Mouse (Mus musculus) frontal cortex, postnatal 10 days (tissue): ENCODE data around the gene Wdr59.
"Not testable (repeated sequence)": the region's sequence is repeated elsewhere in the genome, so short reads cannot be mapped to it uniquely, and the experiment has no call there.

Source experiments
- DNase-seq, 2 experiments: peaks; one replicate each; pipeline ENCODE4 v3.0.0; 2022; ENCODE audit warnings: low spot score in 2 of 2, mixed read lengths in 1 of 2

Wdr59 gene

DNA sequence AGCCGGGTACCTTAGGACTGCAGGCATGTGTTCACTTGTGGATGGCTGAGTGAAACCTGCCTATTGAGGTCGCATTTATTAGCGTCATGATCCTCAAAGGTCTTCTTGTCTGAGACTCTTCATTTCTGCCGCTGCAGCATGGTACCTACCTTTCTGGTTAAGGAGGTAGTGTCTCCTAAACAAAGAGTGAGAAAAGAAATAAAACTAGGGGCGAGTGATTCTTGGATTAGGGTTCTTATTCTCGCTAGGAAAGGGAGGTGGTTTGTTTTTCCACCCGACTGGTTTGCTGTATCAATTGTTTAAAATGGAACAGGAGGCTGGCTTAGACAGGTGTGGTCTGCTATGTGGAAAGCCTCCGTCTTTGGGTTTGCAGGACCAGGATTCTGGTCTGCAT, 15.9 kb upstream of the Wdr59 start:
- no peak for DNase-seq

DNA sequence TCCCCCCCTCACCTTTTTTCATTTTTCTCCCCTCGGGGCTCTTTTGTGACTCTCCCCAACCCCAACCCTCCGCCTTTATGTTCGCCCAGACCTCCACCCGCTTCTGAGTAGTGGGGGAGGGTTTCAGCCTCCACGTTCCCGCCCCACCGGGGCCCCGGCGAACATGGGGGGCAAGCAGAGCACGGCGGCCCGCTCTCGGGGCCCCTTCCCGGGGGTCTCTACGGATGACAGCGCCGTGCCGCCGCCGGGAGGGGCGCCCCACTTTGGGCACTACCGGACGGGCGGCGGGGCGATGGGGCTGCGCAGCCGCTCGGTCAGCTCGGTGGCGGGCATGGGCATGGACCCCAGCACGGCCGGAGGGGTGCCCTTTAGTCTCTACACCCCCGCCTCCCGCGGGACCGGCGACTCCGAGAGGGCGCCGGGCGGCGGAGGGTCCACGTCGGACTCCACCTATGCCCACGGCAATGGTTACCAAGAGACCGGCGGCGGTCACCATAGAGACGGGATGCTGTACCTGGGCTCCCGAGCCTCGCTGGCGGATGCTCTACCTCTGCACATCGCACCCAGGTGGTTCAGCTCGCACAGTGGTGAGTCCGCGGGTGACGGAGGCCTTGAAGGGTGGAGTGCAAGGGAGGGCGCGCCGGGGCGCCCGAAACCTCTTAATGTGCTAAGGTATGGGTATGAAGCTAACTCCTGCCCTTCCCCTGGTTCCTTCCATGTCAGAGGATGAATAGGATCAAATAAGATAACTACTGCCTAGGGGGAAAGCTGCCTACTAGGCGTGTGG, 15.3 kb upstream of the Wdr59 start:
- DNase-seq: peak; percentile 44 to 52

DNA sequence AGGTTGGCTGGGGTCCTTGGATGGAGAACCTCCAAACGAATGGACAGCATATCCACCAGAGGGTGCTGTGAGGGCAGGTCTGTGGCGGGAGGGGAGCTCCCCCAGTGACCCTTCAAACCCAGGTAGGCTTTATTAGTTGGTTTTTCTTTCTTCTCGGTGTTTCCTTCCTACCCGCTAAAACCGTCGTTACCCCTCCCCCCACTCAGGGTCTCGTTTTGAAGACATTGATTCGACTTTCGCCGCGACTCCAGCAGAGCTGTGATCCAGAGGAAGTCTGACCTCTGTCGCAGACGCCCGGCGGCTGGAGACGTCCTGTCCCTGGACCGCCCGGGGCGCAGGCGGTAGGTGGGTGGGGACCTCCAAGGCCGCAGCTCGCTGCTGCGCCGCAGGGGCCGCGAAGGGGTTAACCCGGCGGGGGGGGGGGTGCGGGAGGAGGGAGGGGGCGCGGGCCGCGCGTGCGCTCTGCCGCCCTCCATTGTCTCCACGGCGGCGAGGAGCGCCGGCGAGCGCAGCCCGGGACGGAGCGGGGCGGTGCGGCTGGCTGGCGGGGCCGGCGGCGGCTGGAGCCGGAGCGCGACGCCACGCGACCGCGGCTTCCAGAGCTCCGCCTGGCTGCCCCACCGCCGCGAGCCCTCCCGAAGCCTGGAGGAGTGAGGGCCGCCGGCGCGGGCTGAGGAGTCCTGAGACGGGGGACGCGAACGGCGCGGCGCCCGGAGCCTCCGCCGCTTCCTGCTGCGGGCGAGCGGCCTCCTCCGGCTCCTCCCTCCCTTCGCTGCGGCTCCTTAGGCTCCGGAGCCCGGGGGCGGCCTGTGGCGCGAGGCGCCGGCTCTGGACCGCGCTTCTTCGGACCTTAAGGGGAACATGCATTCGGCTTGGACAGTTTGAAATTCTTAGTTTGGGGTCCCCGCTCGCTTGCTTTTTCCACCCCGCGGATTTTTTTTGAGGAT, 14.4 kb upstream of the Wdr59 start, which contains the start of gene Znrf1:
TSS of gene Znrf1 (plus strand) at position 67 of the 947 bp plus-strand sequence.
- peak; percentile 70 to 72 for DNase-seq

DNA sequence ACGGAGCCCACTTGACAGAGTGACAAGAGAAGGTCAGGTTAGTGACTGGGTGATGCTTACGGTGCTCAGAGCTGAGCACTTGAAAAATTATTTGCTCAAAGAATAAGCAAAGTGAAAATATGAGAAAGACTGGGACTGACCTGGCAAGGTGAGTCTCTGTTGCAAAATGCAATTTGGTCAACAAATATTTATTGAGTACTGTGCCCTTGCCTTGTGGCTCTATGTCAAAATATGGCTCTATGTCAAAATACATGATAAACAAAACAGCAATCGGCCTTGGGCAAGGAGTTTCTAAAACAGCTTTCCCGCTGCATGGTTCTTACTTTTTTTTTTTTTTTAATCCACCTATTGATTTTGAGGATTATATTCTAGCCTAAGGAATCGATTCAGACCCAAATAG, 13.6 kb upstream of the Wdr59 start:
- DNase-seq: no peak

DNA sequence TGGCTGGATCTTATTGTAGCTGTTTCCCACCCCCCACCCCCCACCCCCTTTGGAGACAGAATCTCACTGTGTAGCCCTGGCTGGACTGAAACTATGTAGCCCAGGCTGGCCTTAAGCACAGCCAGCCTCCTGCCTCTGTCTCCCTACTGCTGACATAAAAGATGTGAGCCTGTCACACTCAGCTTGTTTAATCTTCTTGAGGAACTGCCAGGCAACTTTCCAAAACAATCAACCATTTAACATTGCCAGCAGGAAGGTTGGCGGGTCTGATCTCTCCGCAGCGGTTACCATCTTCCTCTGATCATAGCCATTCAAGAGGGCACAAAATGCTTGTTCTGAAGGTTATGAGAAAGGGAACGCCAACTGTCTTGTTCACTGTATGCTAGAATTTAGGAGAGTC, 11.6 kb upstream of the Wdr59 start:
- DNase-seq: no peak

DNA sequence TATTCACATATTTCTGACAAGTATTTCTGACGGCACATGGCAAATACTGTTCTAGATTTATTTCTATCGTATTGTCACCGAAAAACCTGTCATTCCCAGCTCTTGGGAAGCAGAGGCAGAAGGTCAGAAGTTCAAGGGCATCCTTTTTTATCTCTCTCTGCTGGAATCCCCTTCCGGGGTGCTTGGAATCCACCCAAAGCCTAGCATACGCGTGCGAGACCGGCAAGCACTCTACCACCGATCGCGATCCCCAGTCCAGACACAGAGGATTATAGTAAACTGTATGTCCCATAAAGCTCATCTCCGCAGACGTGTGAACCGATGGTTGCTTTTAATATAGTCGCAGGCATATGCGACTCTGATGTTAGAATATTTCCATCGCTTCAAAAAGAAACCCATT, 9.7 kb upstream of the Wdr59 start:
- DNase-seq: no peak

DNA sequence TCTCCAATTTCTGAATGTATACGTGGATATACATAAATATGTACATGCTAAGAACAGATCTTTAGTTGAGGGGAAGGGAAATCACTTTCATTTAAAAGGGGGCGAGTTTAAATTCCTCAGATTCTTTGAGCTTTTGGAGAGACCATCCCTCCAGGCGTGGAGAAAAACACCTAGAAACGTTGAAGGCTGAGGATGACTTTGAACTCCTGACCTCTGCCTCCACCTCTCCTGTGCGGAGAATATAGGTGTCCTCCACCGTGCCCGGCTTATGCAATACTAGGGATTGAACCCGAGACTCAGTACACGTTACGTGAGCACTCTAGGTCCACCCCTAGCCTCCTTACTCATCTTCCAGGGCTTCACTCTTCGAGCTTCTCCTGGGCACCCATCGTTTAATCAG, 9.3 kb upstream of the Wdr59 start:
- DNase-seq: no peak

DNA sequence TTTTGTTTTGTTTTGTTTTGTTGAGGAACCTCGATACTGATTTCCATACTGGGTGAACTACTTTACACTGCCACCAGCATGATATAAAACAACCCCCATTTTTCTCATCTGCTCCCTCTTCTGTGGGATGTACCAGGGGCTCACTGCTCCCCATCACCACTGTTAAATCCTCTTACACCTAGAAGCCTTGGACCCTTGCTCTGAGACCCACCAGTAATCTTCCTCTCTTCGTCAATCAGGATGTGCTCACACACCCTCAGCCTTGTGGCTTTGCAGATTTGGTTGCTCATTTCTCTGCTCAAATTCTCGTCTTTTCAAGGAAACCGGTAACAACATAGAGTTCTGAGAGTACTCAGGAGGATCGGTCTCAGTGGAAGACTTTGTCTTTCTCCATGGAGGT, 6.2 kb upstream of the Wdr59 start:
- no peak for DNase-seq

DNA sequence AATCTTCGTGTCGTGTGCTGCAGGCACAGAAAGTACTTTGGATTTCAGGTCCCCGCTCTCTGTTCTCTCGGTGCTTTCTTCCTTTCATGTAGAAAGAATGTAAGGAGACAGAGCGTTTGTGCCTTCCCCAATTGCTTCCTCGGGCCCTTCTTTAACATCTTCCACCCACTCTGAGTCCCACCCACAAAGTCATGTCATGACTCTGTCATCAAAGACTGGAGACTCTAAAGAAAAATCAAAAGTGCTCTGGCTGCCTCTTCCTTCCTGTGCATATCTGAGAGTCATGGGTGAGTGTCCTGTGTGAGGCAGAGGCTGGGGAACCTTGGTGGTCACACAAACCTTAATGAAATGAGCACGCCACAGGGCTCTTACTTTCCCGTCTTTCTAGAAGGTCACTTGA, 5.3 kb upstream of the Wdr59 start:
- no peak for DNase-seq

DNA sequence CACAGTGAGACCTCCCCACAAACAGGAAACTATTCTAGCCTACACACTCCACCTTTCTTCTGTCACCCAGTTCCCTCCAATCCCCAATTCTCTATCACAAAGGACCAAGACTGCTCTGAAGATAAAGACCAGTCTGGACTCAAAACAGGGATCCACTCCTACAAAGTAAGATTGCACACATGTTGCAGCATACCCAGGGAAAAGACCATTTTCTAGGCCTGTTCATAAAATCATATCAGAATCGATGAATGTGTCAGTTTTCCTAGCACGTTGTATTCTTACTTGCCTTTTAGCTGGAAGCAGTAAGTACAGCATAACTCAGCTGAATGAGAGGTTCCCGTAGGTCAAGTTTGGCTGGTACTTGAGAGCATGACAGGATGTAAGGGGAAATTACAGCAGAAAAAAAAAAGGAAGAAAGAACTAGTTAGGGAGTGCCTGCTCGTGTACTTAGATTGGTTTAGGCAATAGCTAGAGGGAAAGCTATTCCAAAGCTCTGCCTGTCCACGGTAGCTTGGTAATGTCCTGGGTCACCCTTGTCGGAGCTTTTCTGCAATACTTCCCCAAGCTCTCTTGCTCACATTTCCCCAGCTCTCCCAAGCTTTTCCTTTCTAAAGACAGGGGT, 4.6 kb upstream of the Wdr59 start:
- no peak for DNase-seq

DNA sequence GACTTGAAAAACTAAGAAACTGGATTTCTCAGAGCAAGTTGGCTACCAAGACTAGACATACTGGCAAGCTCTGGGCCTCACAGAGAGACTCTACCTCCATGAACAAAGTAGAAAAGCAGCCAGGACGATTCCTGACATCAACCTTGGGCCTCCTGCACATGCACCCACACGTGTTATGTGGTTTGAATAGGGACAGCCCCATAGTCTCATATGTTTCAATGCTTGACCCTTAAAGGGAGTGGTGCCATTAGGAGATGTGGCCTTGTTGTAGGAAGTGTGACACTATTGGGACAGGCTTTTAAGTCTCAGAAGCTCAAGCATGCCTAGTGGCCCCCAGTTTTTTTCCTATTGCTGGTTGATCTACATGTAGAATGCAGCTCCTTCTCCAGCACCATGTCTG, 4.4 kb downstream of the Wdr59 start:
- no peak for DNase-seq

DNA sequence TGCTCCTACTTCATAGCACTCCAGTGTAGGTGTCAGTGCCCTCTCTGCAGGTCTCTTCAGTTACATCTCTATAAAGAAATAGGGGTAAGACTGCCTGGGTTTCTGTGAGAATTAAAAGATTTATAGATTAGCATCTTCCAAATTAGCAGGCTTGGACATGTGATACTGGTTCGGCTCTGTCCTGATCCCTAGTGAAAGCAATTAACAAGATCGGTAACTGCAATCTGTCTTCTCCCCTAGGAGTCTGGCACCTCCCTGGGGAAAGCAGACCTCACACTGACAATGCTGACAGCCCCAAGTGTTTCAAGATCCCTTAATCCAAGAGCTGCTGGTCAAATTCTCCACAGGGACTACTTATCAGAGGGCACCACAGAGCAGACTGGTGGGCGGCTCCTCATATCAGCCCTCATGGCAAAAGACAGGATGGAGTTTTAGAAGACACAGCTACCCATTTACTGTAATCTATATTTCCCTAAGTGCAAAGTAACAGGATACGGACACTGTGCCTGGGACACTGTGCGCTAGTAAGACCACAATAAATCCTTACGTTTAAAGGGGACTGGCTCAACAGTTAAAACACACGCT, 5.3 kb downstream of the Wdr59 start:
- DNase-seq: no peak

DNA sequence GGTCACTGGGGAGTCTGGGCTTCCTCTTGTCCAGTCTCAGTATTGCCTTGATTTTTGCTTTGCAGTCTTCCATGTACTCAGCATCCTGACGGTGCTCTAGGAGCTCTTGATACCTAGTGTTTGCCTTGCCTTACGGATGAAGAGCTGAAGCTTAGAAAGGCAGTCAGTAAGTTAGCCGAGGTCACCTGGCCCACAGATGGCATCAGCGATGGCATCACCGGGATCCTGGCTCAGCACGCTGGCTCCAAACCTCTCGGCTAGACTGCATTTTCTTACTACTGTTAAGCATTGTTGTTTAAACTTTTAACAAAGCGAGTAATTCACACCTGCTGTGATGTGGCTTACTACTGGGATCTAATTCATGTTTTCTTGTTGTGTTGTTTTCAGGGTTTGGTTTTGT, 8.4 kb downstream of the Wdr59 start:
- DNase-seq: no peak

DNA sequence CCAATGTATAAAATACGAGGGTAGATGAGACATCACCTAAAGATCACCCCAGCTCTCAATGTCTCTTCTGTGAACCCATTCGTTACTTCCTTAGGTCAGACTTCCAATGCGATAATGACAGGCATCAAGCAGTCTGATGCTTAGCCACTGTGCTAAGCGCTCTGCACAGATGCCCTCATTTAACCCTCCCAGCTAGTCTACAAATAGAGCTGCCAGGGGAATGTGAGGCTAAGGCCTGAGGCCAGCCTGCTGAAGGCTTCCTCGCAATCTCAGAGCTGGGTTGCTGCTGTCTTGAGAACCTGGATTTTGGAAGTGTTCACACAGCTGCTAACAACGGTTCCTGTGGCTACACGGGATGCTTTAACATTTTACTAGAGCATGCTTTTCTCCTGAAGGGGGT, 9.0 kb downstream of the Wdr59 start:
- DNase-seq: no peak

DNA sequence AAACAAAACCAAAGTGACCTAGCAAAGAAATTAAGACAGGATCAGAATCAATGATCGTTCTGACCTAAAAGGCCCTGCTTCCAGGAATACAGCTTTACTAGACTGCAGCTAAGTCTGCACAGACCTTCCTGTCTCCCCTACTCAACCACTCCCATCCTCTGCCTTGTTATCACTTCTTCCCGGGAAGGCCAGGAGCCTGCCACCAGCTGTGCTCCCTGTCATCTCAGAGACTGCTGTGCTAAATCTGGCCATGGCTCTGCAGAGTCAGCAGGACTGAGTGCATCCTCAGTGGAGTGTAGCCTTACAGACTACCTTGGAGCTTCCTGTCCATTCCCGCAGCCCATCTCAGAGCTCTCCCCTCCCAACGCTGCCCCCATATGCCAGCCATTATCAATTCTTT, 11.5 kb downstream of the Wdr59 start:
- no peak for DNase-seq

DNA sequence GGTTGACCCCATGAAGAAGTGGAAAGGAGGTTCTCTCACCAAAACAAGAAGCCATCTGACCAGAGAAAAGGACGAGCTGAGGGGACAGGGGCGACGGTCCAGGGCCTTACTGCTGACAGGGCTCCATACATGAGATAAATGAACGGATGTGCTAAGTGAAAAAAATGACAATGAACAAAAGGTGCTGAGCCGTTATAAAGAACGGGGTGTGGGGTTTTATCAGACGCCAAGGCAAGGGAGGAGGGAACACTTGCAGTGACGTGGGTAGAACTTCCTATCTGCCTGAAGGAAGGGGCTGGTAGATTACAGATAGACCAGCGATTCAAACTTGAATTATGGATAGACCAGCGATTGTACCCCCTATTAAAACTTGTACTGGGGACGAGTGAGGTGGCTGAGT, 12.6 kb downstream of the Wdr59 start:
- DNase-seq: no peak

DNA sequence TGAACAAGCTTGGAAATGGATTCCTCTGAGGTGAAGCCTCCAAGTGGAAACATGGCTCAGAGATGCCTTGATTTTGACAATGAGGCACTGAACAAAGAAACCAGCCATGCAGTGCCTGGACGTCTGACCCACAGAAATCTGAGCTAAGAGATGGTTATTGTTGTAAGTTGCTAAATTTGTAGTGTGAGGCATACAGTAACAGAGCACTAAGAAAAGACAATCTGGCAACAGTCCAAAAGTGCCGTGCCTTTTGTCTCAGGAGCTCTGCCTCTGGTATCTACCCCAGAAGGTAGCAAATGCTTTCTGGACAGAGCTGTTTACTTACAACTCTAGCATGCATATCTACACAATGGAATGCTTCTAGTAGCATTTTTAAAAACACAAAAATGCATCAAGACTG, 13.3 kb downstream of the Wdr59 start:
- DNase-seq: no peak

DNA sequence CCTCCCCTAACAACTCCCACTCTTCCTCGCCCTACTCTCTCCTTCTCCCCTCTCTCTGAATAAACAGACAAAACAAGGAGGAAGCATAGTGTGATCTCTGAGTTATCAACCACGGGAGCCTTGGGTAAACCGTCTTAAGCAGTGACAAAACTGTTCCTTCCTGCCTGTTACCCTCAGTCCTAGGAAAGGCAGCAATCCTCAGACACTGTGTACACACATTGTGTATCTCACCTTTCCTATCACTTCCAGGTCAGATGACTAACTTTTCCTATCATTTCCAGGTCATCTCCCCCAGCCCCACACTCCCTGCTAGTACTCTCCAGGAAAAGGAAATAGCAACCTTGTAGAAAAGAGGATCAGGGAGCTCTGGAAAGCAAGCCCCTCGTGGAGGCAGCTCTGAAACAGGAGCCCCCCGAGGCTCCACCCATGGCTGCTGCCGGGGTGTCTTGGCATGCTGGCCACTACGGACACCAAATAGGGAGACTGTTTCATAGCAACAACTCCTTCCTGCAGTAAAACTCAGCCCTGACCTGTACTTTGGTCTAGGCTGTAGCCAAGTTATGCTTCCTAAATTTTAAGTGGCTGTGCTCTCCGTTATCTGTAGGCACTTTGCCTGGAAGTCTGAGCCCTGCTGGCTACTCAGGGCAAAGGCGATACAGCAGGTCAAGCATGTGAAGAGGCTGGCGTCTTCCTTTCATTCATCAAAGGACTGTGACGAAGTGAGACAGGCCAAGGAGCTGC, 20.0 kb downstream of the Wdr59 start:
- no peak for DNase-seq

DNA sequence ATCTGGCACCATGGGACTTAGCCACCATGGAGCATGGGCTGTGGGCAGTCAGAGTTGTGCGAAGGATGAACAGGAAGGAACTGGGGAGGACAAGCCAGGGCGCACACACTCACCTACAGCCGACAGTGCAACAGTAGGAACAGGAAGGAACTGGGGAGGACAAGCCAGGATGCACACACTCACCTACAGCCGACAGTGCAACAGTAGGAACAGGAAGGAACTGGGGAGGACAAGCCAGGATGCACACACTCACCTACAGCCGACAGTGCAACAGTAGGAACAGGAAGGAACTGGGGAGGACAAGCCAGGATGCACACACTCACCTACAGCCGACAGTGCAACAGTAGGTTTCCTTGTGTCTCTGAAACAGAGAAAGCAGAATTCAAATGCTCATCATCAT, 23.6 kb downstream of the Wdr59 start:
- not testable (repeated sequence) for DNase-seq

DNA sequence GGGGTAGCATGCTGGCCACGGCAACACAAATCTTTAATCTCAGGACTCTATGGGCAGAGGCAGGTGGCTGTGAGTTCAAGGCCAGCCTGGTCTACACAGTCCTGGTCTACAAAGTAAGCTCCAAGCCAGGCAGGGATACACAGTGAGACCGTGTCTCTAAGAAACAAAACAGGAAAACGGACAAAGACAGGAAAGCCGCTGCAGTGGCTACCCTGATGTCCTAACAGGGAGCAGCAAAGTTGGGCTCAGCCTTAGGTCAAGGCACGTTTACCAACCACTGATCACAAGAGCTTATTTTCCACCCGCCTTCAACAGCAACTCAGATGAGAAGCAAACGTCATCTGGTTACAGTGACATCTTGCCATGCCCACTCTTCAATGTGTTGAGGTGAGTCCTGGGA, 25.6 kb downstream of the Wdr59 start:
- DNase-seq: no peak

DNA sequence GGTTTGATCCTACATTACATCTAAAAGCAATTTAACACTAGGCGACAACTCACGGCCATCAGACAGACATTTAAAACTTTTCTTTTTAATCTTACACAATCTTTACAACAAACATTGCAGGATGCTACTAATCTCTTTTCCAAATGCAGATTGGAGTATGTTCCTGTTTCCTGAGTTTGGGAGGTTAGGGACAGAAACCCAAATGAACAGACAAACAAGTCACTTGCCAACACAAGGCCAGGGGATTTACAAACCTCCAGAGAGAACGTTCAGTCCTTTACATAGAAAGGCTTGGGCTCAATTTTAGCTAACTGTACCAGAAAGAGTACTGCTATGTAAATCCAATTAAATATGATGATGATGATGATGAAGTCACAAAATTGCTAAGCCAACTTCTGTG, 28.7 kb downstream of the Wdr59 start:
- DNase-seq: no peak
